Mouse (Mus musculus) neural tube, embryonic 11.5 days (tissue): ENCODE data around the gene Foxe3. TPM values are rescaled to one million over a fixed set of nuclear protein-coding genes. Genes with fewer than 3 reads are reported as not detected.
A peak's percentile ranks its signal among the peaks of the same experiment; 100 is the strongest.

Experiments
- ATAC-seq: fragments of 200-750 bp; cut with Nextera tagmentation; 2 replicates; pipeline ENCODE4 v1.8.0; 2017; ENCODE audit warnings: moderate number of reproducible peaks, mild to moderate bottlenecking, moderate TSS enrichment, moderate library complexity; ENCODE audit not compliant: insufficient read depth, low FRiP score, low TSS enrichment
- DNase-seq: peaks from one replicate; pipeline ENCODE4 v3.0.0-alpha.2; 2015; ENCODE audit warnings: low spot score
- H3K27ac ChIP-seq: fragments of 300-500 bp; sonication (generic); 2 replicates; pipeline ENCODE4 v1.5.1; 2014; ENCODE audit warnings: low read depth, mild to moderate bottlenecking, low read length
- H3K27me3 ChIP-seq: fragments of 300-500 bp; sonication (generic); 2 replicates; pipeline ENCODE4 v1.6.1; 2014; ENCODE audit warnings: mild to moderate bottlenecking, low read length, mixed read lengths; ENCODE audit not compliant: control insufficient read depth, insufficient read depth
- H3K36me3 ChIP-seq: fragments of 300-500 bp; sonication (generic); 2 replicates; pipeline ENCODE4 v1.6.1; 2014; ENCODE audit warnings: mild to moderate bottlenecking, low read length, moderate library complexity, mixed read lengths; ENCODE audit not compliant: control insufficient read depth, insufficient read depth
- H3K4me1 ChIP-seq: fragments of 300-500 bp; sonication (generic); 2 replicates; pipeline ENCODE4 v1.6.1; 2014; ENCODE audit warnings: low read length, mixed read lengths; ENCODE audit not compliant: control insufficient read depth, insufficient read depth
- H3K4me2 ChIP-seq: fragments of 300-500 bp; sonication (generic); 2 replicates; pipeline ENCODE4 v1.6.1; 2014; ENCODE audit warnings: low read depth, mild to moderate bottlenecking, moderate library complexity
- H3K4me3 ChIP-seq: fragments of 300-500 bp; sonication (generic); 2 replicates; pipeline ENCODE4 v1.5.1; 2014; ENCODE audit warnings: low read depth, low read length
- H3K9ac ChIP-seq: fragments of 300-500 bp; sonication (generic); 2 replicates; pipeline ENCODE4 v1.6.1; 2014; ENCODE audit warnings: mild to moderate bottlenecking, low read length
- H3K9me3 ChIP-seq: fragments of 300-500 bp; sonication (generic); 2 replicates; pipeline ENCODE4 v1.6.1; 2016; ENCODE audit warnings: low read length; ENCODE audit not compliant: control insufficient read depth
- WGBS: fragments of 180-500 bp; shearing (Covaris S2); extraction: QIAGEN DNeasy Blood & Tissue Kit; methylation state at CpG from one replicate; pipeline ENCODE4 v1.1.7; 2014; 5-methylcytosine and 5-hydroxymethylcytosine counted together
- polyA plus RNA-seq: library from polyadenylated mRNA; unstranded; fragments of >200 nt; fragmentation: Nextera tagmentation; extraction: Ambion mirVana; gene quantifications from 2 replicates; pipeline ENCODE4 v1.2.1, GENCODE M21; 2014

Gene Foxe3
- polyA plus RNA-seq, 1 experiment from 2014 or later, result not detected

DNA sequence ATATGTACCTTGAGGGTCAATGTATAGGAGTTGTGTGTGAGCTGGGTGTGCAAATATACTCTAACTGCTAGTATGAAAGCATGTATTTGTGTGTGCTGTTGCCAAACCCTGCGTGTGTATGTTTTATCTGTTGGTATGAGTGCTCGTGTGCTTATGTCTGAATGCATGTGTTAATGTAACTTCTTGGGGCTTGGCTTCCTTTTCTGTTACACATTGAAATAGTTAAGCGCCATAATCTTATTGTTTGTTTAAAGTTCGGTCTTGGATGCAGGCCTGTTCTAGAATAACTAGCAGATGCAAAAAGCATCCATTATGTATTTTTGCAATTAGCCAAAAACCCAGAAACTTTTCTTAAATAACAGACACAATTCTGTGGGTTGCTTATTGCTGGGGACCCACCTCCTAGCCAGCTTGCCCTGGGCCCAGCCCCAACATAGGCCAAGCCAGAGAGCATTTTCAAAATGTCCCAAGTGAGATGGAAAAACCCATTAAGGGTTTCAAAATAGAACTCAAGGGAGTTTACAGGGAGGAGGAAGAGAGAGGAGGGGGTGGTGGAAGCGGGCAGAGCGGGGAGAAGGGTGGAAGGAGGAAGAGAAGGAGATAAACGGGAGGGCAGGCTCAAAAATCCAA is 22.2 kb upstream of the Foxe3 start:
- Histone ChIP-seq H3K36me3 (no peaks in the 10 kb centered on the region), H3K9me3 (no peaks in the 10 kb centered on the region), H3K27me3 (no peaks in the 10 kb centered on the region), H3K4me2 (no peak overlapping the region), H3K4me1 (no peaks in the 10 kb centered on the region), H3K9ac (no peak overlapping the region), H3K4me3 (no peak overlapping the region), H3K27ac (no peak overlapping the region)
- 64% methylated on average over 7 of the region's 7 CpGs for WGBS
- DNase-seq (no peak), ATAC-seq (no peak)

DNA sequence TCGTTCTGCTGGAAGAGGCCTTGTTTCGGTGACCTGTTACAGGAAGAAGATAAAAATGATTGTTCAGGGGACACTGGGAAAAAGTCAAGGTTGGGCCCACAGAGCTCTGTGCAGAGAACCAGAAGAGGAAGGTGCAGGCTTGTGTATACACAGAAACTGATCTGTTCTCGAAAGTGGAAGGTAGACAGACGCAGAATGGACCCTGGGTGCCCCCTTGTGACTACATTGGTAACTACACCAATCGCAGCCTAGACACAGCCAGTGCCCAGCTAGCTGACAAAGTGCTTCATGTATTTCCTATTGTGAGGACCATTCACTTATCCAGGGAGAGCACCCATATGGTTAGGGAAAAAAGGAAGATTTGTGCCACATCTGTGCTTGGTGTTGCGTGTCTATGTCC is 21.6 kb upstream of the Foxe3 start:
- Histone ChIP-seq H3K4me2 (no peak overlapping the region), H3K9me3 (no peaks in the 10 kb centered on the region), H3K36me3 (no peaks in the 10 kb centered on the region), H3K4me1 (no peaks in the 10 kb centered on the region), H3K27ac (no peak overlapping the region), H3K27me3 (no peaks in the 10 kb centered on the region), H3K9ac (no peak overlapping the region), H3K4me3 (no peak overlapping the region)
- 34% methylated on average over 6 of the region's 6 CpGs for WGBS
- DNase-seq (peak; percentile 81), ATAC-seq (peak; percentile 76)

DNA sequence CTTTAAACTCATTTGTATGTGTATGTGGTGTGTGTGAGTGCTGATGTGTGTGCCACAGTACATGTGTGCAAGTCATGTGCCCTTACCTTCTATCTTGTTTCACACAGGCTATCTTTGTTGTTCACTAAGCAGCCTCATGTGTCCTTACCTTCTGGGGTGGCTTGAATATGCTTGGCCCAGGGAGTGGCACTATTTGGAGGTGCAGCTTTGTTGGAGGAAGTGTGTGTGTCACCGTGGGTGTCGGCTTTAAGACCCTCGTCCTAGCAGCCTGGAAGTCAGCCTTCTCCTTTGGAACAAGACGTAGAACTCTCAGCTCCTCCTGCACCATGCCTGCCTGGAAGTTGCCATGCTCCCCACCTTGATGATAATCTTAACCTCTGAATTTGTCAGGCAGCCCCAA is 20.6 kb upstream of the Foxe3 start:
- no peaks in the 10 kb centered on the region for H3K36me3 ChIP-seq
- DNase-seq (no peak), ATAC-seq (no peak)
- H3K9me3 ChIP-seq, result no peaks in the 10 kb centered on the region
- H3K9ac ChIP-seq, result no peak overlapping the region
- peaks cover 3% of the 10 kb centered on the region; the same call in 1 of the 2 replicates for H3K4me1 ChIP-seq
- H3K4me3 ChIP-seq, result no peak overlapping the region
- H3K27me3 ChIP-seq, result no peaks in the 10 kb centered on the region
- H3K27ac ChIP-seq, result no peak overlapping the region
- 82% methylated on average over 4 of the region's 4 CpGs for WGBS
- H3K4me2 ChIP-seq, result no peak overlapping the region

DNA sequence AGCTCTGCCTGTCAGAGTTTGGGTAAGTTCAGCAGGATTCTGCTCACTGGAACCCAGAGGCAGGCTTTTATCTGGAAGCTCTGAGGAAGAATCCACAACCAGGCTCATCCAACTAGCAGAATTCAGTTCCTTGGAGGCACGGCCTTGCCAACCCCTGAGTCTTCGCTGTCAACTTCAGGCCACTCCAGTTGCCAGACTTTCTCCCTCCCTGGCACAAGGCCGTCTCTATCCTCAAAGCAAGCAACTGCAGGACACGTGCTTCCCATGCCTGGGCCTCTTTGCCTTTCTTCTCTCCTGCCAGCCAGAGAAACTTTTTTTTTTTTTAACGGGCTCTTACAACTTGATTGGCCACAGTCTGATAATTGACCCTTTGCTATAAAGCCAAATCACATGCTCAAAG is 19.2 kb upstream of the Foxe3 start:
- Histone ChIP-seq H3K9ac (no peak overlapping the region), H3K27ac (no peak overlapping the region), H3K27me3 (no peaks in the 10 kb centered on the region), H3K4me3 (no peak overlapping the region), H3K4me1 (peaks cover 3% of the 10 kb centered on the region; the same call in 1 of the 2 replicates), H3K4me2 (no peak overlapping the region), H3K9me3 (no peaks in the 10 kb centered on the region), H3K36me3 (no peaks in the 10 kb centered on the region)
- no peak for ATAC-seq
- WGBS, result 35% methylated on average over 5 of the region's 5 CpGs
- DNase-seq, result no peak

- ATAC-seq (no peak), DNase-seq (no peak)
- Histone ChIP-seq H3K9me3 (no peaks in the 10 kb centered on the region), H3K4me2 (no peak overlapping the region), H3K36me3 (no peaks in the 10 kb centered on the region), H3K27me3 (no peaks in the 10 kb centered on the region), H3K4me1 (peaks cover 3% of the 10 kb centered on the region; the same call in 1 of the 2 replicates), H3K9ac (no peak overlapping the region), H3K4me3 (no peak overlapping the region), H3K27ac (no peak overlapping the region)
- 26% methylated on average over 8 of the region's 8 CpGs for WGBS
Observed at GRCm38 (mm10) chr4:114942583-114942982, 16.8 kb upstream of the Foxe3 start.

DNA sequence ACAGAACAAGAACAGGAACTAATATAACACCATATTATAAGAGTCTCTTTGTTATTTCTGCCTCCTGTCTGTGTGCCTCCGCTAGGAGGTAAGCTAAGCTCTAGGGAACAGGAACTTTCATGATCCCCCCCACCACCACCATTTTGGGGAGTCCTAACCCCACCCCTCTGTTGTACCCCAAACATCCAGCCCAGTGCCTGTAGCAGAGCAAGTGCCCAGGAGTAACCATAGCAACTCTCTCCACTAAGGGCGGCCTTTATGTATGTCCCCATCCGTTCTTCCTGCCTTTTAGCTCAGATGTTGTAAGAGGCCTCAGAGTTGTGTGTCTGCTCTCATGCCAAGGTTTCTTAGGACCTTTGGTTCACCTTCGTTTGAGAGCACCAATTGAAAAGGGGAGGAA is 16.3 kb upstream of the Foxe3 start:
- WGBS, result 31% methylated on average over 4 of the region's 4 CpGs
- H3K4me1 ChIP-seq, result peaks cover 3% of the 10 kb centered on the region; the same call in 1 of the 2 replicates

DNA sequence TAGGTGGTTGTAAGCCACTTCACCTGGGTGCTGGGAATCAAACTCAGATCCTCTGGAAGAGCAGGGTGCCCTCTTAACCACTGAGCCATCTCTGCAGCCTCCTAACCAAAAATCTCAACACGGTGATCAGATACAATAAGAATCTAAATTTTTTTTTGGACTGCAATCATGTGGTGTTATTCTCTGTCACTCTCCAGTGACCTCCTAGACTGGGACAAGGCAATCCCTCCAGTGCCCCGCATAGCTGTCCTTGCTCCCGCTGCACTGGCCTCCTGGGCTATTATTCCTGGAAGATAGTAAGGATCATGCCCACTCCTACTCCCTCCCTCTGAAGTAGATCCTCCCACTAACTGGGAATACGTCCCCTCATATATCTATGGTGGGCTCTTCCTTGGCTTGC is 15.5 kb upstream of the Foxe3 start:
- Histone ChIP-seq H3K9ac (no peak overlapping the region), H3K27me3 (no peaks in the 10 kb centered on the region), H3K4me1 (peaks cover 3% of the 10 kb centered on the region; the same call in 1 of the 2 replicates), H3K9me3 (no peaks in the 10 kb centered on the region), H3K27ac (no peak overlapping the region), H3K4me3 (no peak overlapping the region), H3K4me2 (no peak overlapping the region), H3K36me3 (no peaks in the 10 kb centered on the region)
- DNase-seq (no peak), ATAC-seq (no peak)
- WGBS, result 70% methylated on average over 4 of the region's 4 CpGs

More for the DNA sequence above, 16.3 kb upstream of the Foxe3 start:
- Histone ChIP-seq H3K4me3 (no peak overlapping the region), H3K9me3 (no peaks in the 10 kb centered on the region), H3K27ac (no peak overlapping the region), H3K27me3 (no peaks in the 10 kb centered on the region), H3K36me3 (no peaks in the 10 kb centered on the region), H3K4me2 (no peak overlapping the region), H3K9ac (no peak overlapping the region)
- DNase-seq, result no peak
- no peak for ATAC-seq

DNA sequence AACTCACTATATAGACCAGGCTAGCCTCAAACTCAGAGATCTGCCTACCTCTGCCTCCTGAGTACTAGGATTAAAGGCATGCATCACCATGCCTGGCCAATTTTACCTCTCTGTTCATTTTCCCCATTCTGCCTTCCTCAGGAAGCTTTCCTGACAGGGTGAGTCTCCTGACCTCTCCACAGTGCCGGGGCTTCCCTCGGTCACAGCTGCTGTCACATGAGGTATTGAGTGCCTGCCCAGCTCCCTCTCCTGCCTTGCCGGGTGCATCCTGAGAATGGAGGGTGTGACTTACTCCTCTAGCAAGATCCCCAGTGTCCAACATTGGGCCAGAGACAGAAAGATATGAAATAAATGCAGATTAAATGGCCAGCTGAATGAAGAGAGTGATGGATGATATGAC is 12.4 kb upstream of the Foxe3 start:
- peaks cover 3% of the 10 kb centered on the region; the same call in 1 of the 2 replicates for H3K4me1 ChIP-seq
- H3K36me3 ChIP-seq, result no peaks in the 10 kb centered on the region
- H3K27ac ChIP-seq, result no peak overlapping the region
- no peak overlapping the region for H3K4me3 ChIP-seq
- WGBS, result 53% methylated on average over 3 of the region's 3 CpGs
- ATAC-seq, result no peak
- no peak overlapping the region for H3K4me2 ChIP-seq
- no peaks in the 10 kb centered on the region for H3K9me3 ChIP-seq
- no peak for DNase-seq
- no peak overlapping the region for H3K9ac ChIP-seq
- no peaks in the 10 kb centered on the region for H3K27me3 ChIP-seq

DNA sequence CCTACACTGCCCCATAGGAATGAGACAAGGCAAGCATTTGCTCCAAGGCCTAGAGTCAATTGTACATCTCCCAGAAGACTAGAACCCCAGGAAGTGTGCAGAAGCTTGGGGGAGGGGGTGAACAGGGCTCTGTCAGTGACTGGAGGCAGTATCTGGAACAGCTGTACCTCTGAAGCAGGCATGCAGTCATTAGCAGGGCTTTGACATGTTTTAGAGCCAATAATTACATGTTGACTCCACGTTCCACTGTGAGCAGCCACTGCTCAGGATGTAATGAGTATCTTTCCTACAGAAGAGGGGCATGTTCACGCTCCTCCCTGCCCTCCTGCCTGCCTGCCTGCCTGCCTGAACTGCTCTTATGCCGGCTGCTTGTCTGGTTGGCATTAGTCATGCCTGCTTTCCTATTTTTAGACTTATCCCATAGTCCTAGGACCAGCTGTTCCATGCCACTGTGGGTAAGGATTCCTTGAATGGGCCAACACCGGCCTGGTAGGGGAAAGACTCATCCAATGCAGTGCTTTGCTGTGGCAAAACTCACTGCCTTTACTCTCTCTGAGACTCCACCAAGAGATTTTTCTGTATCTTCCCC is 11.7 kb upstream of the Foxe3 start:
- DNase-seq, result no peak
- H3K4me3 ChIP-seq, result no peak overlapping the region
- H3K36me3 ChIP-seq, result no peaks in the 10 kb centered on the region
- no peak for ATAC-seq
- H3K9me3 ChIP-seq, result no peaks in the 10 kb centered on the region
- WGBS, result 62% methylated on average over 4 of the region's 4 CpGs
- no peak overlapping the region for H3K4me2 ChIP-seq
- no peak overlapping the region for H3K9ac ChIP-seq
- no peak overlapping the region for H3K27ac ChIP-seq
- H3K27me3 ChIP-seq, result no peaks in the 10 kb centered on the region
- H3K4me1 ChIP-seq, result peaks cover 3% of the 10 kb centered on the region; the same call in 1 of the 2 replicates
